Mouse (Mus musculus) C2C12 (cell line): ENCODE results near the gene Cep85l. TPM values are rescaled to one million over a fixed set of nuclear protein-coding genes. Genes with fewer than 3 reads are reported as not detected.

Experiments
- H3K27me3 ChIP-seq: one replicate; pipeline ENCODE4 v1.6.1; 2011; ENCODE audit not compliant: control insufficient read depth, insufficient read depth, insufficient read length
- H3K36me3 ChIP-seq: one replicate; pipeline ENCODE4 v1.6.1; 2011; ENCODE audit not compliant: control insufficient read depth, insufficient read depth
- H3K4me3 ChIP-seq: one replicate; pipeline ENCODE4 v1.5.1; 2011; ENCODE audit warnings: mild to moderate bottlenecking, control low read depth; ENCODE audit not compliant: poor library complexity, insufficient read depth, severe bottlenecking
- H3K79me2 ChIP-seq: one replicate; pipeline ENCODE4 v1.6.1; 2011; ENCODE audit not compliant: control insufficient read depth, insufficient read depth
- H3K79me3 ChIP-seq: one replicate; pipeline ENCODE4 v1.6.1; 2011; ENCODE audit warnings: low read depth, control low read depth
- H3ac ChIP-seq: one replicate; pipeline ENCODE3; 2011; ENCODE audit warnings: low read depth; ENCODE audit not compliant: control insufficient read depth, insufficient read length
- CEBPB ChIP-seq: IDR thresholded peaks from one replicate; pipeline ENCODE4 v1.6.1; 2011; ENCODE audit warnings: low read depth, mild to moderate bottlenecking, control low read depth, moderate library complexity
- CTCF ChIP-seq: IDR thresholded peaks from one replicate; pipeline ENCODE4 v1.5.1; 2011; ENCODE audit not compliant: control insufficient read depth, insufficient read depth, insufficient read length
- FOSL1 ChIP-seq: IDR thresholded peaks from one replicate; pipeline ENCODE4 v1.8.0; 2011; ENCODE audit warnings: mild to moderate bottlenecking, low read length; ENCODE audit not compliant: poor library complexity, insufficient read depth, severe bottlenecking
- MAX ChIP-seq: IDR thresholded peaks from one replicate; pipeline ENCODE4 v1.6.1; 2011; ENCODE audit warnings: mild to moderate bottlenecking, control low read depth
- MYOD1 ChIP-seq: IDR thresholded peaks from one replicate; pipeline ENCODE4 v1.6.1; 2011; ENCODE audit warnings: low read depth; ENCODE audit not compliant: control insufficient read depth, insufficient read length
- MYOG ChIP-seq: IDR thresholded peaks from one replicate; pipeline ENCODE4 v1.6.1; 2011; ENCODE audit not compliant: control insufficient read depth, insufficient read length; ENCODE audit errors: extremely low read depth
- USF1 ChIP-seq: IDR thresholded peaks from one replicate; pipeline ENCODE4 v1.6.1; 2011; ENCODE audit warnings: low read depth, mild to moderate bottlenecking, control low read depth, moderate library complexity
- polyA plus RNA-seq: library from polyadenylated mRNA; unstranded; fragments of >200 nt; fragmentation: generic; extraction: Trizol; gene quantifications from one replicate; pipeline ENCODE4 v1.2.1, GENCODE M21; 2012; ENCODE audit warnings: missing spikeins

Gene Cep85l
- polyA plus RNA-seq, 1 experiment, result 0.32 TPM

- no peaks in the 10 kb centered on the region for H3K27me3 ChIP-seq
- no peaks in the 10 kb centered on the region for H3K36me3 ChIP-seq
- peaks cover 2% of the 10 kb centered on the region for H3K79me3 ChIP-seq
- TF ChIP-seq USF1, result no peak
- no peak for TF ChIP-seq MYOG
- TF ChIP-seq MYOD1, result no peak
- no peak for TF ChIP-seq CEBPB
- no peak for TF ChIP-seq FOSL1
- no peak for TF ChIP-seq MAX
- TF ChIP-seq CTCF, result no peak
- no peak overlapping the region for H3ac ChIP-seq
- no peaks in the 10 kb centered on the region for H3K79me2 ChIP-seq
- no peak overlapping the region for H3K4me3 ChIP-seq
Measured at GRCm38 (mm10) chr10:53332752-53333151, 47.0 kb downstream of the Cep85l start.

GRCm38 (mm10) chr10:53329257-53329656 is 50.5 kb downstream of the Cep85l start:
- Histone ChIP-seq H3ac (no peak overlapping the region), H3K79me3 (no peaks in the 10 kb centered on the region), H3K36me3 (no peaks in the 10 kb centered on the region), H3K79me2 (no peaks in the 10 kb centered on the region), H3K27me3 (no peaks in the 10 kb centered on the region), H3K4me3 (no peak overlapping the region)
- TF ChIP-seq MYOG (no peak), CEBPB (no peak)

GRCm38 (mm10) chr10:53326367-53326766 is 53.4 kb downstream of the Cep85l start:
- H3K79me2 ChIP-seq, result no peaks in the 10 kb centered on the region
- TF ChIP-seq FOSL1 (no peak), MAX (no peak), CEBPB (no peak), MYOD1 (no peak), USF1 (no peak), CTCF (no peak), MYOG (no peak)

GRCm38 (mm10) chr10:53324663-53325062 is 55.1 kb downstream of the Cep85l start:
- H3K27me3 ChIP-seq, result no peaks in the 10 kb centered on the region
- no peak overlapping the region for H3ac ChIP-seq
- no peaks in the 10 kb centered on the region for H3K79me3 ChIP-seq
- no peaks in the 10 kb centered on the region for H3K79me2 ChIP-seq
- H3K36me3 ChIP-seq, result no peaks in the 10 kb centered on the region
- H3K4me3 ChIP-seq, result no peak overlapping the region
- TF ChIP-seq CEBPB, result no peak
- TF ChIP-seq MYOG, result no peak
- no peak for TF ChIP-seq USF1
- no peak for TF ChIP-seq MAX
- TF ChIP-seq FOSL1, result no peak

More at GRCm38 (mm10) chr10:53326367-53326766, 53.4 kb downstream of the Cep85l start:
- H3ac ChIP-seq, result no peak overlapping the region
- H3K79me3 ChIP-seq, result no peaks in the 10 kb centered on the region
- H3K4me3 ChIP-seq, result no peak overlapping the region
- no peaks in the 10 kb centered on the region for H3K27me3 ChIP-seq
- no peaks in the 10 kb centered on the region for H3K36me3 ChIP-seq

- Histone ChIP-seq H3K4me3 (no peak overlapping the region), H3K79me2 (no peaks in the 10 kb centered on the region), H3K36me3 (no peaks in the 10 kb centered on the region), H3K27me3 (no peaks in the 10 kb centered on the region), H3ac (no peak overlapping the region), H3K79me3 (no peaks in the 10 kb centered on the region)
- TF ChIP-seq MYOG (no peak), MYOD1 (no peak), CTCF (no peak)
Measured at GRCm38 (mm10) chr10:53323367-53323766, 56.4 kb downstream of the Cep85l start.

GRCm38 (mm10) chr10:53306674-53307073 is 73.1 kb downstream of the Cep85l start:
- no peaks in the 10 kb centered on the region for H3K36me3 ChIP-seq
- no peaks in the 10 kb centered on the region for H3K79me3 ChIP-seq
- no peak overlapping the region for H3ac ChIP-seq
- H3K4me3 ChIP-seq, result no peak overlapping the region
- no peaks in the 10 kb centered on the region for H3K27me3 ChIP-seq
- H3K79me2 ChIP-seq, result no peaks in the 10 kb centered on the region
- TF ChIP-seq MAX (no peak), MYOG (no peak), CEBPB (no peak), MYOD1 (no peak), FOSL1 (no peak), CTCF (no peak), USF1 (no peak)
